Mouse (Mus musculus): Measurements from ENCODE around the gene Tmem63a.
"Not testable (repeated sequence)": the region's sequence is repeated elsewhere in the genome, so short reads cannot be mapped to it uniquely, and the experiment has no call there.

DNA sequence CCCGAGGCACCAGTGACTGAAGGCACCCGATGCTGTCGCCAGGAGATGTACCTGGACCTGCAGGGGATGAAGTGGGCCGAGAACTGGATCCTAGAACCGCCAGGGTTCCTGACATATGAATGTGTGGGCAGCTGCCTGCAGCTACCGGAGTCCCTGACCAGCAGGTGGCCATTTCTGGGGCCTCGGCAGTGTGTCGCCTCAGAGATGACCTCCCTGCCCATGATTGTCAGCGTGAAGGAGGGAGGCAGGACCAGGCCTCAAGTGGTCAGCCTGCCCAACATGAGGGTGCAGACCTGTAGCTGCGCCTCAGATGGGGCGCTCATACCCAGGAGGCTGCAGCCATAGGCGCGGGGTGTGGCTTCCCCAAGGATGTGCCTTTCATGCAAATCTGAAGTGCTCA is 4.5 kb upstream of the Tmem63a start:
- TF ChIP-seq CTCF, POLR2A (IDR thresholded peaks at IDR 0.05; ENCODE audit: insufficient read depth, low read depth, low read length): not testable (repeated sequence)
